Mouse (Mus musculus) stomach, postnatal 0 days (tissue): Measurements from ENCODE around the gene Kif1bp.

Experiments
- CTCF ChIP-seq: IDR thresholded peaks from 2 replicates; pipeline ENCODE4 v1.5.1; 2016; ENCODE audit warnings: antibody characterized with exemption, low read depth, mild to moderate bottlenecking, moderate library complexity
- EP300 ChIP-seq: optimal IDR thresholded peaks from 2 replicates; pipeline ENCODE3; 2016; ENCODE audit warnings: antibody characterized with exemption

- TF ChIP-seq CTCF (no peak), EP300 (no peak)
These were observed 25.2 kb upstream of the Kif1bp start for GRCm38 (mm10) chr10:62603233-62604030.
